Mouse (Mus musculus): ENCODE measurements at regions not wholly inside any gene's neighbourhood (a gene's known extent, or its start where the extent isn't known, plus 50 kb on each side); places are given as distances from the start of the nearest gene placed in this dataset.

GRCm38 (mm10) chr8:103895132-103895531 lies 206.3 kb upstream of the Cdh5 start:
- Histone ChIP-seq H3K4me1 (ENCODE audit: control insufficient read depth, insufficient read depth, low read length) (no peaks in the 10 kb centered on the region), H3K27ac (ENCODE audit: low read length) (no peak overlapping the region), H3K9ac (ENCODE audit: low read depth, low read length) (no peak overlapping the region), H3K4me2 (ENCODE audit: low read length) (no peak overlapping the region), H3K27me3 (ENCODE audit: control insufficient read depth, insufficient read depth, low read depth, low read length) (no peaks in the 10 kb centered on the region), H3K9me3 (replicated peaks; ENCODE audit: control insufficient read depth, low read length, poor library complexity, severe bottlenecking) (no peaks in the 10 kb centered on the region), H3K4me3 (ENCODE audit: low read depth, low read length) (no peak overlapping the region), H3K36me3 (ENCODE audit: control insufficient read depth, insufficient read depth, low read length) (no peaks in the 10 kb centered on the region)
- WGBS = 94% methylated on average over 6 of the region's 6 CpGs
- no peak for ATAC-seq

GRCm38 (mm10) chr8:103897463-103897862 lies 204.0 kb upstream of the Cdh5 start:
- no peaks in the 10 kb centered on the region for H3K9me3 ChIP-seq (replicated peaks; ENCODE audit: control insufficient read depth, low read length, poor library complexity, severe bottlenecking)
- H3K4me3 ChIP-seq (ENCODE audit: low read depth, low read length) = no peak overlapping the region
- H3K9ac ChIP-seq (ENCODE audit: low read depth, low read length) = no peak overlapping the region
- H3K36me3 ChIP-seq (ENCODE audit: control insufficient read depth, insufficient read depth, low read length) = no peaks in the 10 kb centered on the region
- no peak for ATAC-seq
- H3K27ac ChIP-seq (ENCODE audit: low read length) = no peak overlapping the region
- H3K4me2 ChIP-seq (ENCODE audit: low read length) = no peak overlapping the region
- no peaks in the 10 kb centered on the region for H3K27me3 ChIP-seq (ENCODE audit: control insufficient read depth, insufficient read depth, low read depth, low read length)
- H3K4me1 ChIP-seq (ENCODE audit: control insufficient read depth, insufficient read depth, low read length) = no peaks in the 10 kb centered on the region
- 86% methylated on average over 7 of the region's 7 CpGs for WGBS

DNA sequence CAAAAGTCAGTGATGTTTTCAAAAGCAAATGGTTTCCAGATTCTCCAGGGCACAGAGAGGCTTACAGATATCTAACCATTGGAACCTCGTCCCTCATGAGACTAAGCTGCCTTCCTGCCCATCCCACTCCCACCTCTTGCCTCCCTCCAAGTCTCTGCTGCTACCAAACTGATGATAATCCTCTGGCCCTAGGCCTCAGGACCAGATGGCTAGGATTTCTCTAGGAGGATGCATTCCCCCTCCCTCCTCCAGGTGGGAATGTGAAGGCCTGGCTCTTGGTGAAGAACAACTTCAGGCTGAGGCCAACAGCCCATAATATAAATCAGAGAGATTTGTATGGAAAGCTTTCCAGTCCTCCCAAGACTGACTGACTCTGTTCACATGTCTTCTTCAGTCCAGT lies 198.9 kb upstream of the Cdh5 start:
- no peaks in the 10 kb centered on the region for H3K4me1 ChIP-seq (ENCODE audit: control insufficient read depth, insufficient read depth, low read length)
- no peak overlapping the region for H3K9ac ChIP-seq (ENCODE audit: low read depth, low read length)
- H3K4me2 ChIP-seq (ENCODE audit: low read length) = no peak overlapping the region
- no peak for ATAC-seq
- no peaks in the 10 kb centered on the region for H3K27me3 ChIP-seq (ENCODE audit: control insufficient read depth, insufficient read depth, low read depth, low read length)
- H3K36me3 ChIP-seq (ENCODE audit: control insufficient read depth, insufficient read depth, low read length) = no peaks in the 10 kb centered on the region
- H3K27ac ChIP-seq (ENCODE audit: low read length) = no peak overlapping the region
- H3K9me3 ChIP-seq (replicated peaks; ENCODE audit: control insufficient read depth, low read length, poor library complexity, severe bottlenecking) = no peaks in the 10 kb centered on the region; the same call in 1 of the 2 replicates
- WGBS = 81% methylated on average over 1 of the region's 1 CpGs
- H3K4me3 ChIP-seq (ENCODE audit: low read depth, low read length) = no peak overlapping the region

GRCm38 (mm10) chr8:103903635-103904034 lies 197.8 kb upstream of the Cdh5 start:
- H3K9me3 ChIP-seq (replicated peaks; ENCODE audit: control insufficient read depth, low read length, poor library complexity, severe bottlenecking) = no peaks in the 10 kb centered on the region; the same call in 1 of the 2 replicates
- 88% methylated on average over 5 of the region's 5 CpGs for WGBS
- H3K4me3 ChIP-seq (ENCODE audit: low read depth, low read length) = no peak overlapping the region
- no peak overlapping the region for H3K9ac ChIP-seq (ENCODE audit: low read depth, low read length)
- no peaks in the 10 kb centered on the region for H3K36me3 ChIP-seq (ENCODE audit: control insufficient read depth, insufficient read depth, low read length)
- no peak overlapping the region for H3K27ac ChIP-seq (ENCODE audit: low read length)
- no peak for ATAC-seq
- H3K4me1 ChIP-seq (ENCODE audit: control insufficient read depth, insufficient read depth, low read length) = no peaks in the 10 kb centered on the region
- no peak overlapping the region for H3K4me2 ChIP-seq (ENCODE audit: low read length)
- no peaks in the 10 kb centered on the region for H3K27me3 ChIP-seq (ENCODE audit: control insufficient read depth, insufficient read depth, low read depth, low read length)

DNA sequence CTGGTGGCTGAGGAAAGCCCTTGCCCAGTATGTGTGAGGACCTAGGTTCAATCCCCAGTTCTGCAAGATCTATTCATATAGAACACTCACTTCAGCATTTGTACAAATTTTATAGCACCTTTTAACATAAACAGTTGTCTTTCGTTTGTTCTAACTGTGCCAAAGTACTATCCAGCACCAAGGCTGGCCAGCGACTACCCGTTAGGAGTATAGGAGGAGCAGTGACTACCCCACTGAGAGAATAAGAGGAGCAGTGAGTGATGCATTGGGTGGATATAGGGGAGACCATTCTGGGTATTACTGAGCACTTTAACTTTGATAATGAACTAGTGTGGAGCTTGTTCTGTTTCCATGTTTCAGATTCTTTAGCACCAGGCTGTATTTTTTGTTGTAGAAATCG lies 193.8 kb upstream of the Cdh5 start:
- WGBS = 85% methylated on average over 4 of the region's 4 CpGs
- no peak for ATAC-seq
- Histone ChIP-seq H3K4me1 (ENCODE audit: control insufficient read depth, insufficient read depth, low read length) (no peaks in the 10 kb centered on the region), H3K9ac (ENCODE audit: low read depth, low read length) (no peak overlapping the region), H3K4me3 (ENCODE audit: low read depth, low read length) (no peak overlapping the region), H3K36me3 (ENCODE audit: control insufficient read depth, insufficient read depth, low read length) (no peaks in the 10 kb centered on the region), H3K4me2 (ENCODE audit: low read length) (no peak overlapping the region), H3K9me3 (replicated peaks; ENCODE audit: control insufficient read depth, low read length, poor library complexity, severe bottlenecking) (no peaks in the 10 kb centered on the region; the same call in 1 of the 2 replicates), H3K27ac (ENCODE audit: low read length) (no peak overlapping the region), H3K27me3 (ENCODE audit: control insufficient read depth, insufficient read depth, low read depth, low read length) (no peaks in the 10 kb centered on the region)

GRCm38 (mm10) chr8:103911287-103912015 lies 190.0 kb upstream of the Cdh5 start:
- H3K4me3 ChIP-seq (ENCODE audit: low read depth, low read length) = no peak overlapping the region
- no peaks in the 10 kb centered on the region; the same call in 1 of the 2 replicates for H3K9me3 ChIP-seq (replicated peaks; ENCODE audit: control insufficient read depth, low read length, poor library complexity, severe bottlenecking)
- no peaks in the 10 kb centered on the region for H3K27me3 ChIP-seq (ENCODE audit: control insufficient read depth, insufficient read depth, low read depth, low read length)
- no peak overlapping the region for H3K27ac ChIP-seq (ENCODE audit: low read length)
- ATAC-seq = no peak
- 63% methylated on average over 2 of the region's 2 CpGs for WGBS
- H3K4me2 ChIP-seq (ENCODE audit: low read length) = no peak overlapping the region
- no peaks in the 10 kb centered on the region for H3K36me3 ChIP-seq (ENCODE audit: control insufficient read depth, insufficient read depth, low read length)
- no peaks in the 10 kb centered on the region; the same call in 1 of the 2 replicates for H3K4me1 ChIP-seq (ENCODE audit: control insufficient read depth, insufficient read depth, low read length)
- no peak overlapping the region for H3K9ac ChIP-seq (ENCODE audit: low read depth, low read length)

GRCm38 (mm10) chr8:103912983-103913926 lies 188.2 kb upstream of the Cdh5 start:
- no peaks in the 10 kb centered on the region for H3K27me3 ChIP-seq (ENCODE audit: control insufficient read depth, insufficient read depth, low read depth, low read length)
- H3K36me3 ChIP-seq (ENCODE audit: control insufficient read depth, insufficient read depth, low read length) = no peaks in the 10 kb centered on the region
- no peak overlapping the region for H3K4me3 ChIP-seq (ENCODE audit: low read depth, low read length)
- no peak for ATAC-seq
- H3K9ac ChIP-seq (ENCODE audit: low read depth, low read length) = no peak overlapping the region
- no peaks in the 10 kb centered on the region for H3K9me3 ChIP-seq (replicated peaks; ENCODE audit: control insufficient read depth, low read length, poor library complexity, severe bottlenecking)
- no peaks in the 10 kb centered on the region; the same call in 1 of the 2 replicates for H3K4me1 ChIP-seq (ENCODE audit: control insufficient read depth, insufficient read depth, low read length)
- no peak overlapping the region for H3K27ac ChIP-seq (ENCODE audit: low read length)
- no peak overlapping the region for H3K4me2 ChIP-seq (ENCODE audit: low read length)
- WGBS = 71% methylated on average over 9 of the region's 9 CpGs

- 48% methylated on average over 6 of the region's 6 CpGs for WGBS
- Histone ChIP-seq H3K9ac (ENCODE audit: low read depth, low read length) (no peak overlapping the region), H3K9me3 (replicated peaks; ENCODE audit: control insufficient read depth, low read length, poor library complexity, severe bottlenecking) (no peaks in the 10 kb centered on the region), H3K4me2 (ENCODE audit: low read length) (no peak overlapping the region), H3K27me3 (ENCODE audit: control insufficient read depth, insufficient read depth, low read depth, low read length) (no peaks in the 10 kb centered on the region), H3K27ac (ENCODE audit: low read length) (no peak overlapping the region), H3K36me3 (ENCODE audit: control insufficient read depth, insufficient read depth, low read length) (no peaks in the 10 kb centered on the region), H3K4me3 (ENCODE audit: low read depth, low read length) (no peak overlapping the region), H3K4me1 (ENCODE audit: control insufficient read depth, insufficient read depth, low read length) (no peaks in the 10 kb centered on the region; the same call in 1 of the 2 replicates)
- ATAC-seq = peak; percentile 39; the same call in 1 of the 2 replicates
These were observed 187.3 kb upstream of the Cdh5 start for GRCm38 (mm10) chr8:103913927-103914640.
